Mouse (Mus musculus) frontal cortex, adult (tissue): ENCODE data around the gene Uggt2.

Source experiments
- ATAC-seq: cut with Nextera tagmentation; 2 replicates; pipeline ENCODE4 v1.9.2; 2017; ENCODE audit warnings: mild to moderate bottlenecking, moderate library complexity, mixed read lengths; ENCODE audit not compliant: low TSS enrichment

Uggt2 gene

DNA sequence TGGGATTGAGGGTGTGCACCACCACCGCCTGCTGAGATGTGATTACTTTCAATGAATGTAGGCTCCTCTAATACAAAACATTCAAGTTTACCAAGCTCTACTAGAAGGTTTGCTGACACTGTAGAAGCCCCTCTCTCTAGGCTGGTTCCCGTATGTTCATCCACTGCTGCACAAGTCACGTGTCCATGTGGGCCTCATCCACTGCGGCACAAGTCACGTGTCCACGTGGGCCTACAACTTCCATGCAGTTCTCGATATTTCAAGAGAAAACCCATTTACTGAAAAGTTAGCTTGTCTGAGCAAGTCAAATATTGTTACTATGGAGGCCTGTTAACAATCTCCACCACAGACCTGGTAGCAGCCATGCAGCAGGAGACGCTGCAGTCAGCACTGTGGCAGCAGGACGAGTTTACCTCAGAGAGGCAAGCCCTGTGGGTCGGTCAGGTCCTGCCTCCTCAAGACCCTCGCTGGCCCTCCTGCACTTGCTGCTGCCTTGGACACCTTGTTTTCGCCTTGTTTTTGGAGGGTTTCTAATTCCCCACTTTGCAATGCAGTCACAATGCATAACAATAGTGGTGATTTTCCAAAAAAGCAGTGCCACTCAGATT, 62.0 kb downstream of the Uggt2 start:
- ATAC-seq: no peak

DNA sequence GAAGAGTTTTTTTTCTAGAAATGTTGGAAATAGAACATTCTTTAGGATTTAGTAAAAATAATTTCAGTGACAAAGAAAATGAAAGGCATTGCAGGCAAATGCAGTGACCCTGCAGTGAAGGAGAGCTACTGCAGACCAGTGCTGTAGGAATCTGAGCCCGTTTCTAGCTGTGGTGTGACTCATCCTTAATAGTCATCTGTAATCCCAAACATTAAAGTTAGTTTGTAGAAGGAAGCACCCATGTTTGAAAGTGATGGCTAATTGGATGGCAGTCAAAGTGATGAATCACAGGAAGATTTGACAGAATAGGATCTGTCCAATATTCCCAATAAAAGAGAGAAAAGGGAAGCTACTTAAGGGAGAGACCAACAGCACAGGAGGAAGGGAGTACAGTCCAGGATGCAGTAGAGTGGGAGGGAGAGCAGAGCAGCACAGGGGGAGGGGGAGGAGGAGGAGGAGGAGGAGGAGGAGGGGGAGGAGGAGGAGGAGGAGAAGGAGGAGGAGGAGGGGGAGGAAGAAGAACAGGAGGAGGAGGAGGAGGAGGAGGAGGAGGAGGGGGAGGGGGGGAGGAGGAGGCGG, 71.5 kb downstream of the Uggt2 start:
- peak; percentile 36; the same call in 1 of the 2 replicates for ATAC-seq

DNA sequence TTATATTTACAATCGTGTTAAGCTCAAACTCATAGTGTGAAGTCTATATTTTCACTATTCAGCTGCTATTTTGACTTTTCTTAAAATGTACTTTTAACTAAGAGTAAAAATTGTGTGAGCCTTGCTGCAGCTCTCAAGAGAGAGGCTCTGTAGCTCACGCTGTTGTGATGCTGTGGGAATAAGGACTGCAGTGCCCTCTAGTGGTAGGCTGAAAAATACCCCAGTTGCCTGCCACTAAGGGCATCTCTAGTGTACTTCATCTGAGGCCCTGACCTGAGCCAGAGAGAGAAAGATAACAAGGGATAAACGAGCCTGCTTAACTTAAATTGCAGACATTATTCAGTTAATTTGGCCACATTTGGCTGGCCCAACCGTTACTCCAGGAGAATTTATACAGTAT, 72.1 kb downstream of the Uggt2 start:
- peak; percentile 94 for ATAC-seq

DNA sequence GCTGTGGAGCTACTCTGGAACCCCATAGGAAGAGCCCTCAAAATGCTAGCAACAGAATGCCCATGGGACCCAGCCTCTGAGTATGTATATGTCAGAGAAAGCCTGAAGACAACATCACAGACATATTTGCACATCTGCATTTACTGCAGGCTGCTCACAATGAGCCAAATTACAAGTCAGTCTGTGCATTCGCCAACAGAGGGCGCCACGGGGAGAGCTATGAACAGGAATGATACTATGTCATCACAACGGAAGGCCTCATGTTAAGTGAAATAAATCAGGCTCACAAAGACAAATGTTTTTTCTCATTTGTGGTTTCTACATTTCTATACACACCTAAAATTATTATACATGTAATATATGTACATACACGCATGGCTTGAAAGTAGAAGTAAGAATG, 73.3 kb downstream of the Uggt2 start:
- ATAC-seq: no peak

DNA sequence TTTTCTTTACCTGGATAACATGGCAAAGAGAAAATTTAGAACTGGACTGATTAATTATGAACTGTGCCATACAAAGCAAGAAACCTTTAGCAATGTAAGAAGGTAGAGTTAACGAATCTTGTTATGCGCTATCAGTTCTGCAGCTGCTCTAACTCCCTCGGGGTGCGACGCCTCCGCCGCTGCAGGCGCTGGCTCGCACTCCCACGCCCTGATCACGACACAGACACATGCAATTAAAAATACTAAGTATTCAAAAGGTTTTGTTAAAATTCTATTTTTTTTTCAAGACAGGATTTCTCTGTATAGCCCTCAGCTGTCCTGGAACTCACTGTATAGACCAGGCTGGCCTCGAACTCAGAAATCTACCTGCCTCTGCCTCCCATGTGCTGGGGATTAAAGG, 85.7 kb downstream of the Uggt2 start:
- peak; percentile 48 for ATAC-seq

DNA sequence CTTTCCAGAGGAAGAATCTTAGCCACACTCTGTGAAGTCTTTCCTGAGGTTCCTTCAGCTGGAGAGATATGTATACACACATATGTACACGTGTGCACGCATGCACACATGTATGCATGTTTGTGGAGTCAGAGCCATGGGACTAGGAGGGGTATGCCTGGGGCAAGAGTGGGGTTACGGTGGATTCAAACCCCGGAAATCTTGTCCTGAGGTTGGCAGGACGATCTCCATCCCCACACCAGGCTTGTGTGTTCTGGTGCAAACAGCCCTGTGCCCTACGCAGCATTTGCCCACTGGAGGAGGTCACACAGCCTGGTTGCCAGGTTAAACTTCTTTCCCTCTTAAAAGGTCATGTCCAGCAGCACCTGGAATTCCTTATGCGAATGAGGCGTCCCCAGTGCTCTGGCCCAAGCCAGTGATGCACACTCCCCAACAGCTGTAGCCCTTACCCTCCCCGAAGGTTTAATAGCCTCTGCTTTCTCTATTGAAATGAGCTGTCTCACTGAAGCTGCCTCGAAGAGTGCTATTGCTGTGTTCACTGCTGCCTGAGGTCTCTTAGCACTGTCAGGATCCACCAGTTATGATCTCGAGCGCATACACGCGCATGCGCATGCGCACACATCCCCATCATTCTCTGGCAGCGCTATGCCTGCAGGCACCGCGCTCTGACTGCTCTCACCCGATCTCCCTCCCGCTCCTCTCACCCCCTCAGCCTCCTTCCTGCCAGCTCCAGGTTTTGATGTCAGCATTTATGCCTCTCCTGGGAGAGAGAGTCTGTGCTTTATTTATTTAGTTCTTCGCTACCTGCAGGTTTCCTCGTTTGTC, 86.4 kb downstream of the Uggt2 start:
- ATAC-seq: peak; percentile 95

DNA sequence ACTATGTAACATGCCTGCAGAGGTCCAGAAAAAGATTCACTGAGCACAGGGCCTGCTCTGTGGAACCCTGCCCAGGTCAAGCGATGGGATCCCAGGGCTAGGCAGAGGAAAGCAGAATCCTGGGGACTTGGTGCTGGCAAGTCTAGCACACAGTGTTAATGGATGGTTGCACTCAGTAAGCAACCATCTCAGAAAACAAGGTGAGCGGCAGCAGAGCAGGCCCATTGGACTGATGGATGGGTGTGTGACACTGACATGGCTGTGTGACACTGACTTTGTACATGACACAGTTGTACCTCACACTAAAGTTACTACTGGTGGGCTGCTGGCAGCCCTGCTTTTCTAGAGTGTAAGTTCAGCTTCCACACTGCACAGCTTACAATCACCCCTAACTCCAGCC, 89.7 kb downstream of the Uggt2 start:
- ATAC-seq: no peak

DNA sequence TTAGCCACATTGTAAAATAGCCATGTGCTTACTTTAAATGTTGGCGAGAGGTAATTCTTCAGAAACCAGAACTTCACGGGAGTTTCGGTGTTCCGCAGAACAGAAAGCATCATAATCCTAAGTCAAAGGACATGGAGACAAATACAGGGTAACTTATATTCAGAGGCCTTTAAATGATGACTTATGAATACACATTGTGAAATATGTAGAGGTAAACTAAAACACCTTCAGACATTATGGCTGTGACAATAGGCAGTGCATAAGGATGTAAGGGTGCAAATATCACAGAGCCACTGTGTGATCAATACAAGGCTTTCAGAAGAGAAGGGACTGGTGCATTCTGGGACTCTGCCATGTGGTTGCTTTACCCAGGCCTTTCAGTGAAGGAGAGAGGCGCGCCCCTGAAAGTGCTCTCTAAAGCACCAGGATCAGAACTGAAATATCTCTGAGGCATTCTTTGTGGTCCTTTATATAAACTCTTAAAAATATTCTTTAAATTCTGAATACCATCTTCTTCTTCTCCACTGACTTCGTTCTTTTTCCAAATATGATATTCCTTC, 91.1 kb downstream of the Uggt2 start:
- ATAC-seq: no peak

DNA sequence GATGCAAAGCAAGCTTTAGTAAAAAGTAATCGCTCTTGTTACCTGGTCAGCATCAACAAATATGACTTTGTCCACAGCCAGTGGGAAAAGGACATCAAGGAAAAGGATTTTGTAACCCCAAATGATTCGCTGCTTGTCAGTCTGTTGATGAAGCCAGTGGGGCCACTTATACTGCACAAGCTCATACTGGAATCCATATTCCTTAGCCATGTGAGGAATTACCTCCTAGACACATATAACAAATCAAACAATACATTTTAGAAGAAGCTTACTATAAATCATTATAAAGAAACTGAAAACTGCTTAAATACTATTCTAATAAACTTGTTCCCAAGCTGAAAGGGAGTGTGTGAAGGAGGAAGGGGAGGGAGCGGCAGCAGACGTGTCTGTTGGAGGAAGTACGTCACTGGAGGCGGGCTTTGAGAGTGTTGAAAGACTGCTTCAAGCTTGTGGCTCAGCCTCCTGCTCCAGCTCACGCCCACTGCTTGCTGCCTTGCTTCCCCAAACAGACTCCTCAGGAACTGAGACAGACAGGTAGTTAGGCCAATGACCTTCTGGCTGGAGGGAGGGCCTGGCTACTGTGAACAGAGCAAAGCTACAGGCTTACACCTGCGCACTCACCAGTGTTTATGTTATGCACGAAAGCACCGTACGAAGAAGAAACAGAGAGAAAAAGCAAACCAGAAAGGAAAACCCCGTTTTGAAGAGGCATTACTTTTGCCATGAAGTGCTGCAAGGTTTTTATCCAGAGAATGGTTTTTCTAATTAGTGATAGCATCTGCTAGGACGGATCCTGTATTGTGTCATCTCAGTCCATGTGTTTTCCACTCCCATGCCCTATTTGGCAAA, 91.9 kb downstream of the Uggt2 start:
- ATAC-seq: peak; percentile 97

DNA sequence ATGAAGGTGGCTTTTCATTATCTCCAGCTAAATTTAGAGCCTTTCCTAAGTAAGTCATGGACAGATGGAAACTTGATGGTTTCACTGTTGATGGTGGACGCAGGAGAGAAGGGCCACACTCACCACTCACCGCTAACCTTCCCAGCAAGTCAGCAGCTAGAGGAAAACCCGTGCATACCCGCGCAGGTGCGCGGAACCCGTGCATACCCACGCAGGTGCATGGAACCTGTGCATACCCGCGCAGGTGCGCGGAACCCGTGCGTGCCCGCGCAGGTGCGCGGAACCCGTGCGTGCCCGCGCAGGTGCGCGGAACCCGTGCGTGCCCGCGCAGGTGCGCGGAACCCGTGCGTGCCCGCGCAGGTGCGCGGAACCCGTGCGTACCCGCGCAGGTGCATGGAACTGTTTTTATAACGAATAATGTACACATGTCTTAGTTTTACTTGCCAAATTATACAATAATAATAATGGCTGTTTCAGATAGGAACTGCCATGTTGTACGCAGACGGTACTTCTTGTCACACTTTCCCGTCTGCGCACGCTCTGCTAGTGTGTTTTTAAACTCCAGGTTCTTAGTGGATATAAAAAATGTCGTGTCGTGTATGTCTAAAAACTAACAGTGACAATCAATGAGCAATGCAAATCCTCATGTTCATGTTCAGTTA, 92.7 kb downstream of the Uggt2 start:
- peak; percentile 22 for ATAC-seq

DNA sequence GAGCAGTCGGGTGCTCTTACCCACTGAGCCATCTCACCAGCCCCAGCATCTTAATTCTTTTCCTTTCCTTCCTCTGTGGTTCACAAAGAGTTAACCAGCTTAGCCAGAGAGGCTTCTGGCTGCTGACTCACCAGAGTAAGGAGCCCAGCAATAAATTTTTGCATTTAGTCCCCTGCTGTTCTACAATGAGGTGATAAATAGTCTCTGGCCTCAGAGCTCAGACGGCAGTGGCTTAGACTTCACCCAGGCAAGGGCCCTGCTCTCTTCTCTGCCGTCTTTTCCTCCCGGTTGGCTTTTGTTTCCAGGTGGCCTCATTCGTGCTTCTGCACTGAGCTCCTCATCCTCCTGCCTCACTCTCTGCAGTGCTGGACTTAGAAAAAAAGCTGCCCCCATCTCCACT, 93.4 kb downstream of the Uggt2 start:
- peak; percentile 48 for ATAC-seq

DNA sequence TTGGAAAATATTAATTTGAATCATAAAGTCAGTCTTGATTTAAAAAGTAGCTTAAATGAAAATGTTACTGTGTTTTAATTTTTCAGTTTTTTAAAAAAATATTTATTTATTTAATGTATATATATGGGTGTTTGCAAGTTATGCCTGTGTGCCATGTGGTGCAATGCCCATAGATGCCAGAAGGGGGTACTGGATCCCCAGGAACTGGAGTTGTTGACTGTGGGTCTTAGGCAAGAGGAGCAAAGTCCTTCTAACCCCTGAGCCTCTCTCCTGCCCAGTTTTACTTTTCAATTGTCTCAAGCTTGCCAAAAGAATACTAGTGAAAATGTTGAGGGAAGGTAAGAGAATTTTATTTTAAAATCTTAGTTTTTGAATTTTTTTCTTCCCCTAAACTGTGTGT, 95.9 kb downstream of the Uggt2 start:
- ATAC-seq: no peak

DNA sequence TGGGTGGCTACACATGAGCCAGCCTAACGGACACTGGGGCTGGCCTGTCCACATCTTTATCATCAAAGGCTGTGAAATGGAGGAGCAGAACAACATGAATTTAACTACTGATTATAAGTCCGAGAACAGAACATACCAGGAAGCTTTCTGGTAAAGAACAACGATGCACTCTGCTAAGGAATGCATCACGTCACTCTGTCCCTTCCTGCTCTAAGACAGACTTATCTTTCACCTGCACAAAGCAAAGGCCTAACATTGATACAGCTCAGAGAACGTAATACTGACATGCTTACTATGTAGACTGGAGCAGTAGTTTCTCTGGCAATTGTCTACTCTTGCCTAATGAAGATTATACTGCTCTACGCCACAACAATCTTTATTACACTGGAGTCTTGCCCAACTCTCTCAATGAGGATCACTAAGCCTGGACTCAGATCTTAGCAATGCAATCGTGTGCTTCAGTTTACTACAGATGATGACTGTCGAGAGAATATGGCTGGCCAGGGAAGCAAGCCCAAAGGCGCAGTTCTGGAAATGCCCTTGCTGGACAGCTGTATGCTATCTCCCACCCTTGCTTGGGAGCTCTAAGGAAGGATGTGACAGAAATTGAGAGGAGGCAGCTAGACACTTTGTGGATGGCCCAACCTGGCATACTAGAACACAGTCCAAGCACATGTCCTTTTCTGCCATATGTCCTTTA, 103.9 kb downstream of the Uggt2 start:
- ATAC-seq: no peak

DNA sequence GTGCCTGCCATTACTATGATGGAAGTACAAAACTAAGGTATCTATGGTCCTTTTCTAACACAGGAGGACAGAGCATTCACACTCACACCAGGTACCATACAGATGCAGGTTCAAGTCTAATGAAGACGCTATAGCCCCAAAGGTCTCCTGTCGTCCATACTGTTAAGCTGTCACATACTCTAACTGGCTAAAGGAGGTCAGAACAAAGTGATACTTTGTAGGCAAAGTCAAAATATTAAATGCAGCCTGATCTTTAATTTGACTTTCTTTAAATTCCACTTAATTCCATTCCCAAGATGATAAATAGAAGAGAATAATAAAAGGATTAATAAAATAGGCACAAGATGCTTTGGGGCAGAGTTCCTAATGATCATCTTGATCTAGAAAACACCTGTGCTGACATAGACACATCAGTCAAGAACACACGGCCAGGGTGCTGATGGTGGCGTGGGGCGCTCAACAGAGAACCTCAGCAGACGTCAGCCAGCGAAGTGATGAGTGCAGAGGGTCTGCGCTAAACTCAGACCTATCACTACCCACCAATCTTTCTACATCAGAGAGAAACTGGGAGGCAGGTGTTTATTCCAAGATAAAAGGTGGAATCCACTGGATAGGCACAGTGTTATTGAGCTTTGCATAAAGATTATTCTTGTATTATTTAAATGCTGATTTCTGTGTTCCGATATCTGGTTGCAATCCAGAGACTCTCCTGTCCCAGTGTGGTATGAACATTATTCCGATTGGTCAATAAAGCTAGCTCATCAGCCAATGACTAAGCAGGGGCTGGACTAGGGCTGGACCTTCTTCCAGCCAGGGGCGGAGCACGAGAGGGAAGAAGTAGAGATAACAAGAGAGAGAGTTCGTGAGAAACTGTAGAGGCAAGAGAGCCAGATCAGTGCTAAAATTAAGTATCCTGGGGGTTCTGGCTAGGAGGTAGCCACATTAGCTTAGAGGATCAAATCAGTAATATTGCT, 111.4 kb downstream of the Uggt2 start:
- ATAC-seq: no peak

DNA sequence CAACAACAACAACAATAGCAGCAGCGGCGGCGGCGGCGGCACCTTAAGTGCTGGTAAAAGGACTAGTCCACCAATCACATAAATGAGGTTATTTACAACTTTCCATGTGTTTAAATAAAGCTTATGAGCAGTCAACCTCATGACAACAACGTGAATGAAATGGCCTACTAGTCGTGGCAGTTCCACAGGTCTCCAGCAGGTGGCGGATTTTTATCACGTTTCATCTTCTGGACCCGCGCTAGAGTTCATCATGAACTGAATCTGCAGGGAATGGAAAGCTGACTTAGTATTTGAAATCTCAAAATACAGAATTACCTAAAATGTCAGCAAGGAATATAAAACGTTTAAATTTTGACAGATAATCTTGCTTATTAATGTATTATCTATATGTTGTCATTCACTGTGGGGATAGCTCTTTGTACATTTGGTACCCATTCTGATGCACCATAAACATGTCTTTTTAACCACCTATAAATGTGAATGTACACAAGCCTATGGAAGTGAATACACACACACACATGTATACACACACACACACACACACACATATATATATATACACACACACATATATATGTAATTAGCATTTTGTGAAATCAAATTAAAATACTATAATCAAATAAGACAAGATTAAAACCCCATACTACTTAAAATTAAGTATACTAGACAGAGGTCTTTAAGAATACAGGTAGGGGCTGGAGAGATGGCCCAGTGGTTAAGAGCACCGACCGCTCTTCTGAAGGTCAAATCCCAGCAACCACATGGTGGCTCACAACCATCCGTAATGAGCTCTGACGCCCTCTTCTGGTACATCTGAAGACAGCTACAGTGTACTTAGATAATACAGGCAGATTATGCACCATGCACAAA, 112.3 kb downstream of the Uggt2 start:
- no peak for ATAC-seq

DNA sequence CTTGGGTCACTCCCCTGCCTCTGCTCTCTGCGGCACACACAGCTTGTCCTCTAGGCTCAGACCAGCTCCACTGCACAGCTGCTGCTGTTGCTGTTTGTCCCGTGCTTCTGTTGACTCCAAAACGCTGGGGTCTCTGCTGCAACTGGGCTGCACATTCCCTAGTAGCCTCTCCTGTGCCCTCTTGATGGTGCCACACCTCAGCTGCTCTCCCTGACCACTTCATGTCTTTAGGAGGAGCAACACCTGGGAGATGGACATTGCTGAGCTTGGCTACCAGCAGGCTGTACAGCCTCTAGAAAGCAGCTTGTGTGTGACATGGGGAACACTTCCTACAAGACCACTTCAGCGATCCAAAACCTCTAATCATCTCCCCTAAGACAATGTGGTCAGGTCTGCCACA, 115.1 kb downstream of the Uggt2 start:
- no peak for ATAC-seq

DNA sequence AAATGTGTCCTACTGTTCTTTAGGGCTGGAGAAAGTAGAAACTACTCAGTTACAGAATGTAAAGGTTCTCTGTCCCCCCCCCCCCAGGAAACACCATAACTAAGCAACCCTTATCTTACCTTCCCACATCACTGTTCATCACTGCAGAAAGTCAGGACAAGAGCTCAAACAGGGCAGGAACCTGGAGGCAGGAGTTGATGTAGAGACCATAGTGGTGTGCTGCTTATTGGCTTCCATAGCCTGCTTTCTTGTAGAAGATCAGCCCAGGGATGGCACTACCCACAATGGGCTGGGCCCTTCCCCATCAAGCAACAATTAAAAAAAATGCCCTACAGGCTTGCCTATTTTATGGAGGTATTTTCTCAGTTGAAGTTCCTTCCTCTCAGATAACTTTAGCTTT, 115.8 kb downstream of the Uggt2 start:
- ATAC-seq: no peak

DNA sequence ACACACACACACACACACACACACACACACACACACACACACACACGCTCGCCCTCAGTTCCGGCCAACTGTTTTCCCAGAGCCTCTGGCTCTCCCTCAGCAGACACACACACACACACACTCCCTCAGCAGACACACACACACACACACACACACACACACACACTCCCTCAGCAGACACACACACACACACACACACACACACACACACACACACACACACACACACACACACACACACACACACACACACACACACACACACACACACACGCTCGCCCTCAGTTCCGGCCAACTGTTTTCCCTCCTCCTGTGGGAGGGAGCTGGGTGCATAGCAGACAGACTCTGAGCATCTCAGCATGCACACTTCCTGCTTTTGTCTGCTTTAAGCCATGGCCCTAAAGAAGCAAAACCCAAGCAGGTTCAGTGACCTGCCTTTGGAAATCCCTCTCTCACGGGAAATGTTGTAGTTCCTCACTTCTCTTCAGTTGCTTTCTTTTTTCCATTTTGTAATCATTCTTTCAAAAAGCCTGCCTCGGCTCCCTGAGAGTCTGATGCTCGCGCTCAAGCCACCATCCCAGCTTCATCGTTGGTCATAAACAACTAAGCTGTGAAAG, 116.7 kb downstream of the Uggt2 start:
- peak; percentile 68 for ATAC-seq
